Mouse (Mus musculus): ENCODE measurements at regions not wholly inside any gene's neighbourhood (a gene's known extent, or its start where the extent isn't known, plus 50 kb on each side); places are given as distances from the start of the nearest gene placed in this dataset.

DNA sequence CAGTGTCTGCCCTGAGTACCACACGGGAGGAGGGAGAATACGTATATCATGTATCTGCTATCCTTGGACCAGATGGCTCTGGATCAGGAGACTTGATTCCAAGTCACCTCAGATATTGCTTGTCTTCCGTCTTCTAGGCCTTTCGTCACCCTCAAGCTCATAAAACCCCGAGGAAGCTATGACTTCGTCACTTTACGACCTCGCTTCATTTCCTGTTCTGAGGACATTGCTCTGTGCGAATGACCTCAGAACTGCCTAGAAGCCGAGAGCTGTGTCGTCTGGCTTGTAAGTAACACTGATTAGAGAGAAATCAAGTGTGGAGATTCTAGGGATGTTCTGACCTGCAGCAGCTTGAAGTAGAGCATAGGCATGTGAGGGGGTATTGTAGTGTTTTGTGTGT is 108.4 kb upstream of the Shb start:
- TF ChIP-seq CTCF (IDR thresholded peaks at IDR 0.05; ENCODE audit: extremely low read depth, insufficient read length, insufficient replicate concordance, low read depth, low read length): no peak
- no peak for TF ChIP-seq POLR2A (IDR thresholded peaks at IDR 0.05; ENCODE audit: low read depth, low read length)
